ENCODE assay signal across 15 mouse cellular contexts in the genomic region with DNA sequence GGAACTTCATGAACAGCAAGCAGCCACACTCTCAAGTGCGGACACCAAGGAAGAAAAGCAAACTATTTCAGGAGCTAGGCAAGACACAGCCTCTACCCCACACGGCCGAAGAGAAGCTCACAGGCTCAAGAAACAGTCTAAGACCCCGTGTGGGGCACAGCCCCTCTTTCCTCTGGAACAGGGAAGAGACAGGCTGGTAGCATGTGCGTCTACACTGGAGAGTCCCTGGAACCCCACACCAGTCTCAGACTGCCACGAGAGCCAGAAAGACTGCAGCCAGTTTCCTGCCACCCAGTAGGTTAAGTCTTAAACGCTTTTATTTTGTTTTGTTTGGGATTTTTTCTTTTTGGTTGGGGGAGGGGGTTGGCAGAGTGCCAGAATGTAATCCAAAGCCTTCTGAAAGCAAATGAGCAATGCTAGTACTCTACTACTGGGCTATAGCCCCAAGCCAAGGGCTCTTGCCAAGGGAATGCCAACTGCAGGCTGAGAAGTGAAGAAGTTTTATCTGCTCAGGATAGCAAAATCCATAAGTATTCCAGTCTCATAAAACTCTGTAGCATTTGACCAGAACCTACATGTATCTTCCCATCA. TPM values are rescaled to one million over a fixed set of nuclear protein-coding genes. Genes with fewer than 3 reads are reported as not detected.
DNase-seq lines count a peak whose midpoint lies in the region; ATAC-seq and TF ChIP-seq lines count a peak whose summit lies in the region.
"Had no signal": no experiment of that assay in that cellular context is flagged by ENCODE, and none has a peak within 500 bp of the region (broad histone marks: within the 10 kb centered on the region; RNA-seq: fewer than 3 reads in every experiment).

No protein-coding gene starts in this region.

- peaks cover 8% of the 10 kb centered on the region for H3K4me1 ChIP-seq in embryonic facial prominence, embryonic 12.5 days
- H3K4me1 ChIP-seq in embryonic facial prominence, embryonic 10.5 days: no peaks in the 10 kb centered on the region
- peaks cover 12% of the 10 kb centered on the region; the same call in 1 of the 2 replicates for H3K4me1 ChIP-seq in neural tube, embryonic 13.5 days (replicated peaks)
- peaks cover 7% of the 10 kb centered on the region; the same call in 1 of the 2 replicates for H3K4me1 ChIP-seq in neural tube, embryonic 15.5 days
- H3K4me1 ChIP-seq: stomach, embryonic 15.5 days had no signal

- no peak overlapping the region for H3K9ac ChIP-seq in embryonic facial prominence, embryonic 12.5 days
- no peak overlapping the region for H3K9ac ChIP-seq in neural tube, embryonic 13.5 days
- H3K9ac ChIP-seq in neural tube, embryonic 15.5 days (replicated peaks): no peak overlapping the region
- H3K9ac ChIP-seq: stomach, embryonic 15.5 days had no signal

- H3K4me2 ChIP-seq in embryonic facial prominence, embryonic 12.5 days (replicated peaks): no peak overlapping the region
- H3K4me2 ChIP-seq in neural tube, embryonic 13.5 days: no peak overlapping the region
- no peak overlapping the region for H3K4me2 ChIP-seq in neural tube, embryonic 15.5 days
- H3K4me2 ChIP-seq: stomach, embryonic 15.5 days had no signal

- no peak for ATAC-seq in embryonic facial prominence, embryonic 12.5 days (ENCODE audit: insufficient number of reproducible peaks, insufficient read depth, low FRiP score, low TSS enrichment)
- peak; percentile 51; the same call in 1 of the 2 replicates for ATAC-seq in neural tube, embryonic 13.5 days (ENCODE audit: low read depth)
- ATAC-seq in neural tube, embryonic 15.5 days (ENCODE audit: low FRiP score): no peak

- H3K36me3 ChIP-seq in embryonic facial prominence, embryonic 12.5 days: peaks cover 84% of the 10 kb centered on the region
- peaks cover 97% of the 10 kb centered on the region for H3K36me3 ChIP-seq in embryonic facial prominence, embryonic 10.5 days (replicated peaks)
- peaks cover 92% of the 10 kb centered on the region for H3K36me3 ChIP-seq in neural tube, embryonic 13.5 days
- H3K36me3 ChIP-seq in neural tube, embryonic 15.5 days: peaks cover 75% of the 10 kb centered on the region

- no peak for TF ChIP-seq CTCF in gastrocnemius, adult 2 months (IDR thresholded peaks at IDR 0.05)

- no peaks in the 10 kb centered on the region for H3K27me3 ChIP-seq in embryonic facial prominence, embryonic 12.5 days
- no peaks in the 10 kb centered on the region for H3K27me3 ChIP-seq in embryonic facial prominence, embryonic 10.5 days (replicated peaks; ENCODE audit: low read depth, poor library complexity, severe bottlenecking)
- H3K27me3 ChIP-seq in neural tube, embryonic 13.5 days: no peaks in the 10 kb centered on the region
- no peaks in the 10 kb centered on the region for H3K27me3 ChIP-seq in neural tube, embryonic 15.5 days (replicated peaks)
- H3K27me3 ChIP-seq: stomach, embryonic 15.5 days had no signal

- no peaks in the 10 kb centered on the region for H3K9me3 ChIP-seq in embryonic facial prominence, embryonic 12.5 days
- no peaks in the 10 kb centered on the region for H3K9me3 ChIP-seq in embryonic facial prominence, embryonic 10.5 days
- H3K9me3 ChIP-seq in neural tube, embryonic 13.5 days: no peaks in the 10 kb centered on the region
- no peaks in the 10 kb centered on the region for H3K9me3 ChIP-seq in neural tube, embryonic 15.5 days (replicated peaks)
- H3K9me3 ChIP-seq: G1E; stomach, embryonic 15.5 days had no signal

- no peak for DNase-seq in embryonic facial prominence, embryonic 10.5 days (ENCODE audit: low spot score)
- peak; percentile 51 for DNase-seq in kidney, postnatal 10 days
- DNase-seq in kidney, adult 11 months: no peak
- DNase-seq in lung, postnatal 14 days: peak; percentile 23
- no peak for DNase-seq in gastrocnemius, adult 2 months
- DNase-seq: heart, adult 18-20 months; kidney, adult 8-10 months; layer of hippocampus, adult 9-11 months; thymus, postnatal 25 days had no signal

- 0 out of 2 replicates have a peak overlapping the region, but pooled peaks have one; percentile 37 for H3K27ac ChIP-seq in embryonic facial prominence, embryonic 12.5 days
- H3K27ac ChIP-seq in embryonic facial prominence, embryonic 10.5 days (replicated peaks): no peak overlapping the region
- no peak overlapping the region for H3K27ac ChIP-seq in neural tube, embryonic 13.5 days (replicated peaks)
- H3K27ac ChIP-seq in neural tube, embryonic 15.5 days (replicated peaks): no peak overlapping the region
- H3K27ac ChIP-seq in gastrocnemius, adult 2 months: no peak overlapping the region
- H3K27ac ChIP-seq: stomach, embryonic 15.5 days had no signal

- no peak overlapping the region for H3K4me3 ChIP-seq in embryonic facial prominence, embryonic 12.5 days
- no peak overlapping the region for H3K4me3 ChIP-seq in embryonic facial prominence, embryonic 10.5 days
- no peak overlapping the region for H3K4me3 ChIP-seq in neural tube, embryonic 13.5 days
- H3K4me3 ChIP-seq in neural tube, embryonic 15.5 days (replicated peaks): no peak overlapping the region
- H3K4me3 ChIP-seq in gastrocnemius, adult 2 months: no peak overlapping the region
- H3K4me3 ChIP-seq: stomach, embryonic 15.5 days had no signal

- intact Hi-C loops in gastrocnemius, adult 2 months (cut with DNase I): no loop called here

- WGBS in embryonic facial prominence, embryonic 12.5 days: 63% methylated on average over 7 of the region's 7 CpGs
- WGBS in embryonic facial prominence, embryonic 10.5 days: 84% methylated on average over 7 of the region's 7 CpGs
- WGBS in neural tube, embryonic 13.5 days: 72% methylated on average over 7 of the region's 7 CpGs
- WGBS in neural tube, embryonic 15.5 days: 66% methylated on average over 7 of the region's 7 CpGs

RNA-seq across cellular contexts. Expression of gene Ppil2, which starts 8.3 kb away (rescaled TPM):
- 150 and 168 TPM in 2 replicates for polyA plus RNA-seq in embryonic facial prominence, embryonic 12.5 days (2016; fragmentation: Nextera tagmentation; extraction: Ambion mirVana)
- 150 TPM in 2 replicates for polyA plus RNA-seq in embryonic facial prominence, embryonic 10.5 days (2016; fragmentation: Nextera tagmentation; extraction: Ambion mirVana)
- polyA plus RNA-seq in neural tube, embryonic 13.5 days (2015; fragmentation: Nextera tagmentation; extraction: Ambion mirVana): 154 and 157 TPM in 2 replicates
- polyA plus RNA-seq in neural tube, embryonic 15.5 days (2015; fragmentation: Nextera tagmentation; extraction: Ambion mirVana): 134 and 143 TPM in 2 replicates
- total RNA-seq in gastrocnemius, adult 2 months (2021): 10 to 100 TPM; 27.6 to 31.4 TPM

RNA-seq across cellular contexts. Expression of gene 2610318N02Rik, which starts 22.2 kb away (rescaled TPM):
- polyA plus RNA-seq in embryonic facial prominence, embryonic 12.5 days (2016; fragmentation: Nextera tagmentation; extraction: Ambion mirVana): 81.0 and 85.5 TPM in 2 replicates
- 170 and 185 TPM in 2 replicates for polyA plus RNA-seq in embryonic facial prominence, embryonic 10.5 days (2016; fragmentation: Nextera tagmentation; extraction: Ambion mirVana)
- 25.8 and 26.0 TPM in 2 replicates for polyA plus RNA-seq in neural tube, embryonic 13.5 days (2015; fragmentation: Nextera tagmentation; extraction: Ambion mirVana)
- polyA plus RNA-seq in neural tube, embryonic 15.5 days (2015; fragmentation: Nextera tagmentation; extraction: Ambion mirVana): 13.1 and 16.2 TPM in 2 replicates
- total RNA-seq in gastrocnemius, adult 2 months (2021): not detected
- total RNA-seq: heart, adult 18-20 months; heart, postnatal 25 days had no signal

RNA-seq across cellular contexts. Expression of gene Sdf2l1, which starts 29.5 kb away (rescaled TPM):
- 64.2 and 70.0 TPM in 2 replicates for polyA plus RNA-seq in embryonic facial prominence, embryonic 12.5 days (2016; fragmentation: Nextera tagmentation; extraction: Ambion mirVana)
- polyA plus RNA-seq in embryonic facial prominence, embryonic 10.5 days (2016; fragmentation: Nextera tagmentation; extraction: Ambion mirVana): 107 and 118 TPM in 2 replicates
- polyA plus RNA-seq in neural tube, embryonic 13.5 days (2015; fragmentation: Nextera tagmentation; extraction: Ambion mirVana): 51.1 and 67.2 TPM in 2 replicates
- 38.4 and 57.3 TPM in 2 replicates for polyA plus RNA-seq in neural tube, embryonic 15.5 days (2015; fragmentation: Nextera tagmentation; extraction: Ambion mirVana)
- 1 to 10 TPM; 4.3 to 8.0 TPM for total RNA-seq in gastrocnemius, adult 2 months (2021)

RNA-seq across cellular contexts. Expression of gene Ypel1, which starts 33.2 kb away (rescaled TPM):
- 80.4 and 84.0 TPM in 2 replicates for polyA plus RNA-seq in embryonic facial prominence, embryonic 12.5 days (2016; fragmentation: Nextera tagmentation; extraction: Ambion mirVana)
- 89.9 and 95.5 TPM in 2 replicates for polyA plus RNA-seq in embryonic facial prominence, embryonic 10.5 days (2016; fragmentation: Nextera tagmentation; extraction: Ambion mirVana)
- 81.2 and 94.0 TPM in 2 replicates for polyA plus RNA-seq in neural tube, embryonic 13.5 days (2015; fragmentation: Nextera tagmentation; extraction: Ambion mirVana)
- polyA plus RNA-seq in neural tube, embryonic 15.5 days (2015; fragmentation: Nextera tagmentation; extraction: Ambion mirVana): 77.5 and 94.9 TPM in 2 replicates
- total RNA-seq in gastrocnemius, adult 2 months (2021): 1 to 10 TPM in 1 of 2 experiments, under 1 TPM in 1; 0.43 to 1.5 TPM

RNA-seq across cellular contexts. Expression of gene Ydjc, which starts 41.7 kb away (rescaled TPM):
- 8.9 and 9.4 TPM in 2 replicates for polyA plus RNA-seq in embryonic facial prominence, embryonic 12.5 days (2016; fragmentation: Nextera tagmentation; extraction: Ambion mirVana)
- 6.7 and 7.5 TPM in 2 replicates for polyA plus RNA-seq in embryonic facial prominence, embryonic 10.5 days (2016; fragmentation: Nextera tagmentation; extraction: Ambion mirVana)
- 31.1 and 39.7 TPM in 2 replicates for polyA plus RNA-seq in neural tube, embryonic 13.5 days (2015; fragmentation: Nextera tagmentation; extraction: Ambion mirVana)
- 45.6 and 52.3 TPM in 2 replicates for polyA plus RNA-seq in neural tube, embryonic 15.5 days (2015; fragmentation: Nextera tagmentation; extraction: Ambion mirVana)
- total RNA-seq in gastrocnemius, adult 2 months (2021): under 1 TPM in 1 of 2 experiments, not detected in 1; 0.31 TPM

Comparison
In these comparisons a context has a peak if more than half of its experiments do, and no peak if none do; other contexts are left out.
1. DNase-seq: peak in kidney, postnatal 10 days (single experiment) and lung, postnatal 14 days (single experiment); none in embryonic facial prominence, embryonic 10.5 days (single experiment), kidney, adult 11 months (single experiment) and gastrocnemius, adult 2 months (single experiment).